Mouse (Mus musculus): ENCODE data around the gene Anapc4.
A peak's percentile ranks its signal among the peaks of the same experiment; 100 is the strongest.

The Anapc4 gene

DNA sequence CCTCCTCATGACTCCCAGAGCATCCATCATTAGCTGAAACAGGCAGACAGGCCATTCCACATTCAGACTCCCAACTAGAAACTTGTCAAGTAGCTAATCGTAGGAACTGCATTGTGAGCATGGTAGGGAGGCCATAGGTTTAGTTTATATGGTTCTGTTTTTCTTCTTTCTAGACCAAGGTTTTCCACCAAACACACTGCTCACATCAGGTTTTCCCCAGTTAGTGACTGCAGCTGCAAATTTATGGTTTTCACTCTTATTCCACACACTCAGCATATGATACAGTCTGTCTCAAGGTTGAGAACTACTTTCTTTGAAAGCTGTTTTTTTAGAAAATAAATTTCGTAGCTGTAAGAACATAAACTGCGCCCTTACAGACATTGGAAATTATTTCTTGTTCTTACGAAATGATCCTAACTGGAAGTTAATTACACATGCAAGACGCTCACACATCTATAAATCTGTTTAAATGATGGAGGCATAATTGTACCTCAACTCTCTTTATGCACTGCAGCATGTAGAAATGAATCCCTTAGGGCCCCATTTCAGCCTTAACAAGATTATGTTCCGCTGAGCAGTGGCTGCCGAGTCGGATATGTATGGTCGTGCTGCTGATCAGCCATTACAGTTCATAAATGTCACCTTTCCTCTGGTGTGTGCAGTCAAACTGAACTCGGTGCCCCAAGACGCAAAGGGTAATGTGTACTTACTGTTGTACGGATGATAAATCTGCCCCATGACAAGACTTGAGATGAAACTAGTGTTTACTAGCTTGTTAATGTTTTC is 35.3 kb downstream of the Anapc4 start:
- DNase-seq (ENCODE audit: low read depth, low spot score): no peak

DNA sequence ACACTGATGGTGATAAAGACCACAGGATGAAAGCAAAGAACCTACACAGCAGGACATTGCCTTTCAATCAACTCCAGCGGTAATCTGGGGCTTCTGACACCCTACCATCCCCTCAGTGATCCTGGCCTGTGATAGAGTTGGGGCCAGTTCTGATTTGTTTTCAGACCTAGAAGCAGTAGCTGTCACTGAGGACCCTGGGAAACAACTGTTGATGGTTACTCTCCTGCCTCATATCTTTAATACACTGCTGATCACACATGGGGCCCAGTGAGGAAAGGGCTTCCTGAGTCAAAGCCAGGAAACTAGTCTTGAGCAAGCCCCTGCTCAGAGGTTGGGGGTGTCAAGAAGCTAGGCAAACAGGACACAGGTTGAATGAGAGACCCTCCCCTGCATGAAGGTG is 37.6 kb downstream of the Anapc4 start:
- DNase-seq (ENCODE audit: low read depth, low spot score): no peak

GRCm38 (mm10) chr5:52871986-52872385 is 38.2 kb downstream of the Anapc4 start:
- DNase-seq (ENCODE audit: low read depth, low spot score): no peak

DNA sequence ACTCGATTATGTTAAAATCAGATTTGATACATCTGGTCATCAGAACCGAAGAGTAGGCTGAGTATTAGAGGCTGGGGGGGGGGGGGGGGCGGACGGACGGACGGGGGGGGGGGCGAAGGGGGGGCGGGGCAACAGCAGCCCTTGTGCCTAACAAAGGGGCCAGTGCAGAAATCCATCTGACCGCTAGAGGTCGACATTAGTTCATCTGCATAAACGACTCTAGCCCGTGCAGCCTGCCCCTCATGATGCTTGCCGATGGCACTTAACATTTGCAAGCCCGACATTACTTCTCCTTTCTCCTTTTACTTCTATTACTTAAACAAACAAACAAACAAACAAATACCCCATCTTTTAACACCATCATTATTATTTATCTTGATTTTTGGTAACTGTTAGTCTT is 45.0 kb downstream of the Anapc4 start:
- peak; percentile 30 for DNase-seq (ENCODE audit: low read depth, low spot score)

- no peak for DNase-seq (ENCODE audit: low read depth, low spot score)
These were observed 46.1 kb downstream of the Anapc4 start for GRCm38 (mm10) chr5:52879926-52880325.

- DNase-seq (ENCODE audit: low read depth, low spot score): no peak
These were observed 48.6 kb downstream of the Anapc4 start for GRCm38 (mm10) chr5:52882446-52882845.

GRCm38 (mm10) chr5:52887085-52887484 is 53.3 kb downstream of the Anapc4 start:
- peak; percentile 5 for DNase-seq (ENCODE audit: low read depth, low spot score)

- DNase-seq (ENCODE audit: low read depth, low spot score): no peak
These were observed 56.1 kb downstream of the Anapc4 start for GRCm38 (mm10) chr5:52889919-52890318.

- DNase-seq (ENCODE audit: low read depth, low spot score): no peak
These were observed 58.4 kb downstream of the Anapc4 start for GRCm38 (mm10) chr5:52891949-52892835.

GRCm38 (mm10) chr5:52893938-52894337 is 60.1 kb downstream of the Anapc4 start:
- no peak for DNase-seq (ENCODE audit: low read depth, low spot score)

DNA sequence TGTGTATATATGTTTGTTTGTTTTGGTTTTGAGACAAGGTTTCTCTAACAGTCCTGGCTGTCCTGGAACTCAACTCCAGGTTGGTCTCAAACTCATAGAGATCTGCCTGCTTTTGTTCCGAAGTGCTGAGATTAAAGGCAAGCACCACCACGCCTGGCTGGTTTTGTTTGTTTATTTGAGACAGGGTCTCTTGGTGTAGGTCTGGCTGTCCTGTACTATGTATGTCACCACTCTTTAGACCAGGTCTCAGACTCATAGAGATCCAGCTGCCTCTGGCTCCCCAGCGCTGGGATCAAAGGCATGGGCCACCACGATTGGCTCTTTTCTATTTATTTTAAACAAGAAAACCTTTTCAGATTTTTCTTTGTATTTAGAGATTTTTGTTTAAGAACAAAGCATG is 70.4 kb downstream of the Anapc4 start:
- no peak for DNase-seq (ENCODE audit: low read depth, low spot score)

DNA sequence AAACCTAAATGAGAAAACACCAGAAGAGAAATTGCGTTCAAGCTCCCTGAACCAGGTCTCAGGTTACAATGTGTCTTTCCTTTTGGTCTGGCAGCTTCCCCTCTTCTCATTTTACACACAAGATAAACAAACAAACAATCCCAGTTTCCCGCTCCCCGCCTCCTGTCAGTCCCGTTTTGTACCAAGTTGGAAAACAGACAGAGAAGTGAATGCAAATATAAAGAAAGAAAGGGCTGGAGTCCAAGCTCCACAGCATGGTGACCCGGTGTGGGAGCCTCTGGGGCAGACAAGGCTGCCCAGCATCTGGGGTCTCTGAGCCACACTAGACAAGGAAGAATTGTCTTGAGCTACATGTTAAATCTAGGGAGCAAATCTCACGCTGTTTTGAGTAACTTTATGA is 70.9 kb downstream of the Anapc4 start:
- DNase-seq (ENCODE audit: low read depth, low spot score): no peak

DNA sequence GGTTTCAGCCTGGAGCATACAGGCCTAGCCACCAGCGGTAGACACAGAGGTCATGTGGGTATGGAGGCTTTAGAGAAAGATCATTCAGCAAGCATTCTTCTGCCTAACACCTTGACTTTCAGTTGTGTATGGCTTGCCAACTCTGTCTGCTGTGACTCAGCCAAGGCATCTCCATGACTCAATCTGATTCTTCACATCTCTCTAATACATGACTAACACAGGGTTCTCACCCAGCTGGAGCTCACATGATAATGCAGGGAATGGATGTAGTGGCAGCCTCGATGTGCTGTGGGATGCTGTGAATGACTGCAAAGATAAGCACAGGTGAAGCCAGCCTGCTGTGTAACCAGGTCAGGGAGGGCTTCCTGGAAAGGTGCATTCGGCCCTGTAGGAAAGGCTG is 74.4 kb downstream of the Anapc4 start:
- DNase-seq (ENCODE audit: low read depth, low spot score): no peak

DNA sequence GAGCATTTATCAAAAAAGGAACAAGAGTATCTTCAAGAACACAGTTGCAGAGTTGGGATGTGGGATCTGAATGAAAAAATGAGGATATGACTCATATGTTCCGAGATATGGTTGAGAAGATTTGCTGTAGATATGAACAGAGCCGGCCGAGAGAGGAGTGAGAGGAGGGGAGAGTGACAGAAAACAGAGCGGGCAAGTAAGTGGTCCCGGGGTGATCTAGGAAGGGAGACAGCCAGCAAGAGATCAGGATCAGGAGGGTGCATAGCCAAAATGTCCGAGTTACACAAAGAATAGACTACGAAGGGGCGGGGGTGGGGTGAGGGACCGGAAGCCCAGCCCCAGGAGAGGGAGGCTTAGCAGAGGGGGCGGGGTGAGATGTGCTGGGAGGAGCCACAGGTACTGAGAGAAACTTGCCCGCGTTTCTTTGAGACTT is 76.4 kb downstream of the Anapc4 start:
- no peak for DNase-seq (ENCODE audit: low read depth, low spot score)

DNA sequence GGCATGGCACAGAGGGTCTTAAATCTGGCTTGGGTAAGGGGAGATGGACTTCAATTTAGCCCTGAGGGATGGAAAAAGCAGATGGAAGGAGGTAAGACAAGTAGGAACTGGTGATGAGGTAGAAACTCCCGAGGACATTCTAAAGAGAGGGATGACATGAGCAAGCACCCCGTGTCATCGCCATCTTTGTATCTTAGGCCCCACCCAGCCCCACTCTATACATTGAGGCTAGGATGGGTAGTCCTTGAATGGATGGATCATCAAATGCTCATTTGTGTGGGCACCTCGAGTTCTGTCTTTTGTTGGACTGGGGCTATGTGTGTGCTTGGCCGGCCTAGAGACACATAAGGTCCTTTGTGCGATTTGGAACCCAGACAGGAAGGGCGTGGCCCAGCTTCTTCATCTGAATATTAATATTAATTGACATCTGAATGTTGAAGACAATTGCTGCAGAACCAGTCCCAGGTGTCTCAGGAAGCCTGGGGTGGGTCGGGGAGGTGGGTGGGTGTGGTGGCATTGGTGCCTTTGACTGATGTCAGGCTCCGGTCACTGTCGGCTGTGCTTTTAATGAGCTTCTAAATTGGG is 77.6 kb downstream of the Anapc4 start:
- no peak for DNase-seq (ENCODE audit: low read depth, low spot score)

GRCm38 (mm10) chr5:52913711-52914110 is 79.9 kb downstream of the Anapc4 start:
- no peak for DNase-seq (ENCODE audit: low read depth, low spot score)

DNA sequence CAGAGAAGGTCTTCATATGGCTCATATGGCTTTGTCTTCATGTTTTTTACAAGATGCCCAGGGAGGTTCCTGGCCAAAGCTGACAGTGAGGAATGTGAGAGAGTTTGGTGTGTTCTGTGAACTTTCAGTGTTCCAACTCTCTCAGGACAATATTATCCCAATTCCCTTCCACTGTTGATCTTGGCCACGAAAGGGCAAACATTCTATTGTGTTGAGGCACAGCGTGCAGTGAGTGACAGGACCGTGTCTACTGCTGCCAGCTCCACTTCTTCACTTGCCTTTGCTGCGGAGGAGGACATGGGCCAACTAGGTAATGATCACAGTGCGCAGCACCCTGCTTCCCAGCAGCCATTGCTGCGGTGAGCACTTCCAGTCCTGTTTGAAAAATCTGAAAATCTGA is 82.4 kb downstream of the Anapc4 start:
- no peak for DNase-seq (ENCODE audit: low read depth, low spot score)

Data from skeletal muscle tissue, adult 2 months (tissue).